Mouse (Mus musculus): Measurements from ENCODE around the gene Zp3.

The Zp3 gene

DNA sequence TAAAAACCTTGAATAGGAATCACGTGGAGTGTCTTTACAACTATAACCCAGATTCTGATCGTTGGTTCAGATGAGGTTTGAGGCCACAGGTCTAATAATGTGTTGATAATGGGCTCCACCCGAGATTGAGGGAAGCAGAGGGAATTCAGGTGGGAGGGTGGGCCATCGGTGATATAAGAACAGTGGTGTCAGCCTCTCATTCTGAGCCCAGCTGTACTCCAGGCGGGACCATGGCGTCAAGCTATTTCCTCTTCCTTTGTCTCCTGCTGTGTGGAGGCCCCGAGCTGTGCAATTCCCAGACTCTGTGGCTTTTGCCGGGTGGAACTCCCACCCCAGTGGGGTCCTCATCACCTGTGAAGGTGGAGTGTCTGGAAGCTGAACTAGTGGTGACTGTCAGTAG is at the start of gene Zp3:
Gene Zp3, plus strand, starts transcription at position 196 of the 400 bp plus-strand sequence.
- DNase-seq (ENCODE audit: extremely low read depth, low read depth, low spot score), result no peak

DNA sequence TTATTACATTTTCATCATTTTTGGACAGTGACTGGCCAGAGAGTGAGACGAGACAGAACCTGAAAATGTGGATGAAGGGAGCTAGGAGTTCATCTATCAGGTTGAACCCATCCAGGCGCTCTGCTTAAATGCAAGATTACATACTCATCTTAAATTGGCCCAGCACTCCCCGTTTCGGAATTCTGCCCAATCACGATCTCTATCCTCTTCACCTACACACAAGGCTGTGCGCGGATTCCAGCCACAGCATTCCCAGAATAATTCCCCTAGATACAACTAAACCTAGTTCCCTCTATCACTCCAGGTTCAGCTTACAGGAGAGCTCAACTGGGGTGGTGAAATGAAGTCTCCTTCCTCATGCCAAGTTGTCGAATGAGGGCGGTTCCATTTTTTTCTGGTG is 48.4 kb upstream of the Zp3 start:
- DNase-seq (ENCODE audit: extremely low read depth, low read depth, low spot score), result no peak

DNA sequence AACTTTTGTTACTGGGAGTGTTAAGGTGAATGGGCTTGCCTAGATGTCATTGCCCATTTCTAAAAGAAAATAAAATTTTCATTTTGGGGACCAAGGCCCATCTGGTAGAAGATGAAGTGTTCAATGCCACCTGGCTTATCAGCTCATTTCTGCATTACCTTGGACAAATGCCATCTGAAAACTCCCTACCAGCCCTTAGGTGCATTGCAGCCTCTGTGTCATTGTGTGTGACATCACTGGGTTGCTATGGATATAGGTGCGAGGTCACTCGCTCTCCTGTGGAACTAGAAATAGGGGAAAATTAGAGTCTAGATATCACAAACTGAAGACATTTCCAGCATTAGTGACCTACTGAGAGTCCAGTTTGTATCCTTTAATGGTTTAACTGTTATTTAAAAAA is 47.5 kb upstream of the Zp3 start:
- no peak for DNase-seq (ENCODE audit: extremely low read depth, low read depth, low spot score)

DNA sequence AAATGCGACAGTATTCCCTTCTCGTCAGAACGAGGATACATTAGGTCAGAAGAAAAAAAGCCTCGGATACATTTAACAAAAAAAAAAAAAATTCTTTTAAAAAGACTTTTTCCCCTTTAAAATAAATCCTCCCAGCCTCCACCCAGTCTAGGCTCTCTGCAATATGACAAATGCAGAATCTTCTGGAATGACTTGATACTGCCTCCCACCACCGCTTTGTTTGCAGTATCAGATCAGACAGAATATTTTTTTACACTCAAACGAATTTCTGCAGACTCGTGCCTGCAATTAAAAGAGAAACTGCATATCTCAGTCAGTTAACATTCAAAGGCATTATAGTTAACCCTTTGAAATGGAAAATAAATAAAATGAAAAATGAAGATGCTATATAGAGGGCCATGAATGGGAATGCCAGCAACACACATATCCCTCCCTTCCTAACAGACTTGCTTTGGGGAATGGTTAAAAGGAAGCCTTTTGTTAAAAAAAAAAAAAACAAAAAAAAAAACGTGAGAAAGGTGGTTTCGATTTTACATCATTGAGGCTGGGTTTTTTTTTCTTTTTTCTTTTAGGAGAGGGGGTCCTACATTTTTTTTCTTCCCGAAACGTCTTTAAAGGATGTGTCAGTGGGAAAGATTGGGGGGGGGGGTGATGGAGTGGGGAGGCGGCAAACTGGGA is 46.5 kb upstream of the Zp3 start:
- DNase-seq (ENCODE audit: extremely low read depth, low read depth, low spot score), result no peak

DNA sequence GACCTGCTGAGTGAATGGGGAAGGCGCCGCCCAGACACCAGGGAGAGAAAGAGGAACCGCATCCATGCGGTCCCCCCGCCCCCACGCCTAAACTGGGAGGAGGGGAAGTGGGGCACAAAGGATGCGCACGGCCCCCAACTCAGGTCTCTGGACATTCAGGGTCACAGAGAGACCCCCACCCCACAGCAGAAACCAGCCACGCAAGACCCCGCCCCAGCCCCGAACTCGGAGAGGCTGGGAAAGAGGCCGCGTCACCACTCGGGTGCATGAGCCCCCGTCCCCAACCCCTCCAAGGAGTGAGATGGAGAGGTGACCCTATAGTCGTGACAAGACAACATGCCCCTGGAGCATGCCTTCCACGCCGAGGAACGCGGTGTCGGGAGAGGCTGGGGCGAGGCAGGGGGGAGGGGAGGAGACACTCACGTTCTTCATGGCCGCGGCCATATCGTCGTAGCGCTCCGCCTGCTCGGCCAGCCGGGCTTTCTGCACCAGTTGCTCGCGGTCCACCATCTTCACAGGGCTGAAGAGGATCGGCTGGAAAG is 45.9 kb upstream of the Zp3 start:
- DNase-seq (ENCODE audit: extremely low read depth, low read depth, low spot score), result no peak

DNA sequence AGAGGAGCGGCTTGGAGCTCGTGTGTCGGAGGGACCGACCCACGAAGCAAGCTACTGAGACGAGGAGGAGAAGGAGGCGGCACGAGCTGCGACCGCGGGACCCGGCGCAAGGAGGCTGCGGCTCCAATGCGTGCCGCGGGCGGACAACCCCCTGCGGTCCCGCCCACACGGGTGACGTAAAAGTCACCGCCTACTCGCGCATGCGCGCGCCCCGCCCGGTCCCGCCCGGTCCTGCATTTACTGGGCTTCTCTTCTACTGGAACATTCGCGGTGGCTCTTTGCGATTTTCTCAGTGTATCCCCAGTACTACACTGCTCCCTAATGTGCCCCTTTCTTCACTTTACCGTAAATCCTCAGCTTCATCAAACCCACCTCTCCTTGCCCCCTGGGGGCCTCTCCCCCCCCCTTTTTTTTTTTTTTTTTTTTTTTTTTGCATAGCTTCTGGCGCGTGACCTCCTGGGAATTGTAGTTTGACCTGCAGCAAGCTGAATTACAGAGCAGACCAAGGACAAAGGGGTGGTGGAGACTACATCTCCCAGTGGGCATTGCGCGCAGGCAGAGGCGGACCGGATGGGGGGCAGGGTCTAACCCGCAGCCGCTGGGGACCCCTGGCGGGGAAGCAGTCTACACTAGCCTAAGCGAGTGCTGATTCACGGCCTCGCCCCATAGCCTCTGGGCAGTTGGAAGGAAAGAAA is 45.3 kb upstream of the Zp3 start, which contains the start of gene Ywhag:
Gene Ywhag, minus strand, starts transcription at position 136 of the 695 bp plus-strand sequence.
- DNase-seq (ENCODE audit: extremely low read depth, low read depth, low spot score), result peak; percentile 74

DNA sequence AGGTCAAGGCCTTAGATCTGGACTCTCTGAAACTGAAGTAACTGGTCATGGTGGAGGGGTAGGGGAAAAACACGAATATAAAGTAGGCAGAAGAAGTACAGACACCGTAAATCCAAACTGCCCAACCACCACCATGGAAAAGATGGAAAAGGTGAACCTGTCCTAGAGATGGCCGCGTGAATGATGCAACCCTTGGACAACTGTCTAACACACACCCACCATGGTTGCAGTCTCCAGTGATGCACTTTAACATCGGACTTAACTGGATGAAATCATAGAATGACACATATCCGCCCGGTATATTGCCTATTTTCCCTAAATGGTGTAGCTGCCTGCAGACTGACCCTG is 44.7 kb upstream of the Zp3 start:
- no peak for DNase-seq (ENCODE audit: extremely low read depth, low read depth, low spot score)

DNA sequence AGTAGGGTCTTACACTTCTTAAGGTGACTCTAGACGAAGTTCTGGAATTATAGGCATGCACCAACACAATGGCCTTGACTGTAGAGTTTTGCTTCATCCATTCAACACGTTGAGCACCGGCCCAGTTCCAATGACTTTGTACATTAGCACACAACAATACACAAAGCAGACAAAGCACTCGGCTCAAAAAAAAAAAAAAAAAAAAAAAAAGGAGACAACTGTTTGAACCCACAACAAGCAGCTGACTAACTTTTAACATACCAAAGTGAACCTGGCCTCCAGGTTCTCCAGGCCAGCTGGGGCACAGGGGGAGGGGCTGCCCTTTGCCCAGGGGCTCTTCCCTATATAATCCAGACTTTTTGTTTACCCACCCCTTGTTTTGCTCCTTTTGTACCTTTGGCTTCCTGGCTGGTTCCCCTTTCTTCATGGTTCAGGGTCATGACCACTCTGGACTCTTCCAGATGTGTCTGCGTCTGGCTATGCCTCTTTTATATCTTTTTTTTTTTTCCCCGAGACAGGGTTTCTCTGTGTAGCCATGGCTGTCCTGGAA is 44.2 kb upstream of the Zp3 start:
- no peak for DNase-seq (ENCODE audit: extremely low read depth, low read depth, low spot score)

DNA sequence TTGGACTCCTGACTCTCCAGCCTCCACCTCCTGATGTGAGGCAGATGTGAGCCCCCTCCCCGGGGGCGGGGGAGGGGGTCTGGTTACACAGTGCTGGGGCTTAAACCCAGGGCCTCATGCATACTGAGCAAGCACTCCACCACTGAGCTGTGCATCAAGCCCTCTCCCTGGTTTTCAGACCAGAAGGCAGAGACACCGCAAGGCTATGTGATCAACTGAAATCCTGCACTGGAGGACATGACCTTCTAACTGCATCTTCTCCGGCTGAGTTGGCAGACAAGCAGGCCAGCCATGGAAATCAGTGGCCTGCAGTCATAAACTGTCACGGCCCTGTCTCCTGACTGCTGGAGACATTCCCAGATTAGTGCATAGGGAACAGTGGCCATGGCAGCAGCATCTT is 39.3 kb upstream of the Zp3 start:
- DNase-seq (ENCODE audit: extremely low read depth, low read depth, low spot score), result no peak

DNA sequence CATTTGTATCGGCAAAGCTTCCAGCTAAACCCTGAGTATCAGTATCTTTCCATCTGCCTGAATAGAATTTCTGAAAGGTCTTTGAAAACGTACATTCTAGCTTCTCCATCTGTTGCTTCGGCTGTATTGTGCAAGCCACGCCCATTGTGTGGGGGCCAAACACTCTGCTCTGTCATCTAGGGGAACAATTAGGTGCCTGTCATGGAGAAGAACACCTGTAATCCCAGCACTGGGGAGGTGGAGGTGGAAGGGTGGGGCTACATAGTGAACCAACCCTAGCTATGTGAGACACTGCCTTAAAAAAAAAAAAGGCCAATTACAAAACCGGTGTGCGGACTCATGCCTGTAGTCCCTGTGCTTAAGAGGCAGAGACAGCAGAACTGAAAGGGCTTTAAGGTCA is 37.2 kb upstream of the Zp3 start:
- DNase-seq (ENCODE audit: extremely low read depth, low read depth, low spot score), result no peak

DNA sequence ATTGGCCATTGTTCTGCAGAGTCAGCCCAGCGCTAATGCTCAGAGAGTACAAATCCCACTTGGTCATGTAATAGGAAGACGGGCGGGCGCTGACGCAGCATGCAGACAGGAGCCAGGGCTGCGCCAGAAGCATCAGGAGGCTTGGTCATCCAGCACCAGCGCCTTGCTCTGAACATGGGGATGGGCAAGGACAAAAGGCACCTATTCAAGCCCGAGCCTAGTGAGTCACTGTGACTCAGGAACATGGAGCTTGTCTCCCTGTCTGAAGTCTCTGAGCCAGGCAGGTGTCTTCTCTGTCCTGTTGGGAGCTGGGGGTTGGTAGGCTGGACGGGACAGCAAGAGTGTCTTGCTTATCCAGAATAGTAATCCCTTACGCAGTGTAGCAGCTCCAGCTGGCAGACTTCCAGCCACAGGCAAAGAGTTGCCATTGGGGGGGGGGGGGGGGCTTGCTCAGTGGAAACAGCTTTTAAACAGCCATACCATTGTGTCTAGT is 33.9 kb upstream of the Zp3 start:
- DNase-seq (ENCODE audit: extremely low read depth, low read depth, low spot score), result no peak

DNA sequence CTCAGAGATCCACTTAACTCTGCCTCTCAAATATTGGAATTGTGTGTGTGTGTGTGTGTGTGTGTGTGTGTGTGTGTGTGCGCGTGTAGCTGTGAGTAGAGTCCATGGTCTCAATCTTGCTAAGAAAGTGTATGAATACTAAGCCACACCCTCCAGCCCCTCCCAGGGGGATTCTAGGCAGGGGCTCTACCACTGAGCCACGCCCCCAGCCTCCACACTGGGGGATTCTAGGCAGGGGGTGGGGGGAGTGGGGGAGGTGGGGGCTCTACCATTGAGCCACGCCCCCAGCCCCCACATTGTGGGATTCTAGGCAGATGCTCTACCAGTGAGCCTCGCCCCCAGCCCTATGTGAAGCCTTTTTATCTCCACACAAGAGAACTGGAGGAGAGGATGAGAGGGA is 33.3 kb upstream of the Zp3 start:
- no peak for DNase-seq (ENCODE audit: extremely low read depth, low read depth, low spot score)

DNA sequence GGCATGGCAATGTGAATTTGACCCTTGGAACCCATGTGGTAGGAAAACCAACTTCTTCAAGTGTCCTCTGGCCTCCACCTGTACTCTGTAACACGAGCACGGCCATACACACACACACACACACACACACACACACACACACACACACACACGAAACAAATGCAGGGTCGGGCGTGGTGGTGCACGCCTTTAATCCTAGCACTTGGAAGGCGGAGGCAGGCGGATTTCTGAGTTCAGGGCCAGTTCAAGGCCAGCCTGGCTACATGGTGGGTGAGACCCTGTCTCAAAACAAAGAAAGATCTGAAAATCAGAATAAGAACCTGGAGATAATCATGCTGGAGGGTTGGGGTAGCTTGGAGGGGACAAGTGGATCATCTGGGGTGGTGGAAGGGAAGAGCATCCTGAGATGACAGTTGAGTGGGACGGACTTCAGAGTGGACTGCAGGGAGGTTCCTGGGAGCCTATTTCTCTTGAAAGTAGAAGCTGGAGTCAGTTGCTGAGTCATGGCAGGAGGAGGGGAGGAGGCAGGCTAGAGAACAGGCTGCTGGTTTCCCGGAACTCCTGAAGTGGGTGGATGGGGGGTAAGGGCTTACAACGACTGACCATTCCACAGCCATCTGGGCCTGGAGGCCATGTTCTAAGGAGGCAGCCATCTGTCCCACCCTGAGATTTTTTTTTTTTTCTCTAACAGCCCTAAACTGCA is 29.0 kb upstream of the Zp3 start:
- no peak for DNase-seq (ENCODE audit: extremely low read depth, low read depth, low spot score)

DNA sequence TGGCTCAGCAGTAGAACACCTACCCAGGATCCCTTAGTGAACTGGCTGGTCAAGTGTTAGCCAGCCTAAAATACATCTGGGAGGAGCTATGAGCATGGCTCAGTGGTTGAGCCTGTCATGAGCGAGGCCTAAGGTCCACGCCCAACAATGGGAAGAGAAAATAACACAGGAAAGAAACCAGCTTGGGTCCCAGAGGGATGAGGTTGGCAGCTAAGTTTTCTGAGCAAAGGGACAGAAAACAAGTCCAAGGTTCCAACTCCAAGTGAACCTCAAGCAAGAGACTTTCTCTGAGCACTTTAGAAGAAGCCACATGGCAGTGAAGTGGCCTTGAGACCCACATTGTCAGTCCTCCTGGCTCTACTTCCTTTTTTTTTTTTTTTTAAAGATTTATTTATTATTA is 28.2 kb upstream of the Zp3 start:
- DNase-seq (ENCODE audit: extremely low read depth, low read depth, low spot score), result no peak

DNA sequence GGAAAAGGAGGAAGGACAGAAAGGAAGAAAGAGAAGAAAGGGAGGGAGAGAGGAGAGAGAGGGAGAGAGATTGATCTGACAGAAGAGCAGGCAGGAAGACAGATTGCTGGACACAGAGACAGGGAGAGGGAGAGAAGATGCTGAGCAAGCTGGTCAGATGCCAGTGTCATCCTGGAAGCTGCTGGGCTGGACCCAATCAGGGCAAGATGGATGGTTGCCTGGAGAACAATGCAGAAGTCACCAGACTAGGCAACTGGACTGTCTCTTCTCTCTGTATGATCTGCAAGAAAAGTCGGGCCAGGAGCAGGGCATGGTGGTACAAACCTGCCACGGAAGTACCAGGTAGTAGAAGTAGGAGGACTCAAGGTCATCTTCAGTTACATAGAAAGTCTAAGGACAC is 27.1 kb upstream of the Zp3 start:
- no peak for DNase-seq (ENCODE audit: extremely low read depth, low read depth, low spot score)

DNA sequence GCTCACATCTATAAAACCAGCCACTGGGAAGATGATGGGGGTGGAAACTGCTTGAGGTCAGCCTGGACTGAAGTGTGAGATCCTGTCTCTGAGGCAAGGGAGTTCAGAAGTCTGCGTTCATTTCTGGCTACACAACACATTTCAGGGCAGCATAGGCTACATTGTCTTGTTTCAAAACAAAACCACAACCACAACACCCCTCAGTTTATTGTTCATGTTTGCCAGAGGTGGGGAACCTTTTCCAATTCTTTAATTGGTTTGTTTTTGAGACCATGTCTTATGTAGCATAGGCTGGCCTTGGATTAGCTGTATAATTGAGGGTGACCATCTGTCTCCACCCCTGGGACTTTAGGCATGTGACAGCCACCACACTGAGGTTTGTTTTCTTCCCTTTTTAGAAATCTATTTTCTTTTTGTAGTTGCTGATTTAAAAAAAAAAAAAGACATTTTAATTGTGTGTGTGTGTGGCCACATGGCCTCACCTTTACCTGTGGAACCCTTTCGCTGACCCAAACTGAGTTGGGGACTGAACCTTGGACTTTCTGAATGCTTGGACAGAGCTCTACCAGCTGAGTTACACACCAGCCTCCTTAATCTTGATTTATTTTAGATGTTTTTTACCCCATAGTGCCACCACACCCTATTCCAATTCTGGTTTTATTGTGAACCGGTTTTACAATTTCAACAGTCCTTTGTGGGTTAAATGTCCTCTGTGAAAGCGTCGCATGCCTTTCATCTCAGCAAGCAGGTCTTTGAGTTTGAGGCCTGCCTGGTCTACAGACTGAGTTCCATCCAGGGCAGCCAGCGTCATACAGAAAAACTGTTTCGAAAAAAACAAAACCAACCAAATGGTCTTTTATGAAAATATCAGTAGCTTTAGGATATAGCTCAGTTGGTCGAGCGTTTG is 23.3 kb upstream of the Zp3 start:
- no peak for DNase-seq (ENCODE audit: extremely low read depth, low read depth, low spot score)

DNA sequence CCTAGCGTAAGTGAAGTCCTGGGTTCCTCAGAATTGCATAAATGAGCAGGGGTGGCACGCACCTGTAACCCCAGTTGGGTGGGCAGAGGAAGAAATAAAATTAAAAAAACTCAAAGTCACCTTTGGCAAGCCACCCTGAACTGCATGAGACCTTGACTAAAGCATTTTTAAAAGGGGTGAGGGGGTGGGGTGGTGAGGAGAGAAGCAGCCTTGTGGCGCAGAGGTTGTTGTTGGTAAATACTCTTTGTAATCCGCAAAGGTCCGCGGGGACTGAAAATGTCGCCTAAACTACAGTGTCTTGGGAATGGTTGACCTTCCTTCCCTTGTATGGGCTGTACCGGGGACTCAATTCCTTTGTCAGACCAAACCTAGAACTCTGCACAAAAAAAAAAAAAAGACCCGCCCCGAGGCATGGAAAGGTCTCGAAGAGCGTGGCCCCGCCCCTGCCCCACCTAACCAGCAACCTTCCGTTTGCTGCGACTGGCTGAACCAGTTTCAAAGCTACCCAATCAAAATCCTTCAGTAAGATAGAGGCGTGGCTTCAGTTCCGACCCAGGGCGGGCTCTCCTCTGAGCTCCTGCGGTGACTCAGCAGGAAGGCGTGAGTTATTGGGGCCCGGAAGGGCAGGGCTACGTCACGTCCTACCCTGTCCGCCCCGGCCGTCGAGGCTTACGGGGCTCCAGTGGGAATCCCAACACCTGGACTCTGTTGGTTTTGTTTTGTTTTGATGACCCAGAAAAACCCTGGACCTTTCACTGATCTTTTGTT is 22.5 kb upstream of the Zp3 start:
- DNase-seq (ENCODE audit: extremely low read depth, low read depth, low spot score), result peak; percentile 86

DNA sequence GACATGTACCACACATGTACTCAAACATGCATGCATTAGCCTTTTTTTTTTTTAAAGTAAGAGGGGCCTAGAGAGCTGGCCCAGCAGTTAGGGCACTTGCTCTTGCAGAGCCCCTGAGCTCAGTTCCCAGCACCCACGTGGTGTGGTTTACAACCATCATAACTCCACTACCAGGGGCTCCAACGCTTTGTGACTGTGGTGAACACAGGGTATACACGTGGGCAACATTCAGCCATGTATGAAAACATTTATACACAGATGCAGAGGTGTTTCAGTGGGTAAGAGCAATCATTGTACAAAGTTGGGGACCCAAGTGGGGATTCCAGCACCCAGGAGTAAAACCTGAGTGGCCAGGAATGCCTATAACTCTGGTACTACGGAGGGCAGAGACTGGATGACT is 21.5 kb upstream of the Zp3 start:
- no peak for DNase-seq (ENCODE audit: extremely low read depth, low read depth, low spot score)

DNA sequence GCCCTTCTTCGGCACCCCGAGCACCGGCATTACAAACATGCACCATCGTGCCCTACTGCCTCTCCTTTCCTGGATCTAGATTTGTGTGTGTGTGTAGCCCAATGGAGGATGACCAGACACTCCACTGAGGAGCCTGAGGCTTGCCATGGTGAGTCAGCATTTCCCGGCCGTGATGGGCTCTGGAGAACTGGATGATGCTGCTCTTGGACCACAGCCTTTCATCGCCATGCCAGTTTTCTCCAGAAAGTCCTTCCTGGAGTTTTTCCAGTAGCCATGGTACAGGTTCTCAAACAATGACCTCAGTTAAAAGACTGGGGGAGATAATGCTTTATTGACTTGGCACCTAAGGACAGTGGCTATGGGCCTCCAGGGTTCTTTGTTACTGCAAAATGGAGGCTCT is 20.0 kb upstream of the Zp3 start:
- DNase-seq (ENCODE audit: extremely low read depth, low read depth, low spot score), result no peak
